Mouse (Mus musculus): ENCODE data around the gene Chrnb1. TPM values are rescaled to one million over a fixed set of nuclear protein-coding genes. Genes with fewer than 3 reads are reported as not detected.

Gene Chrnb1
- polyA plus RNA-seq, 1 experiment from 2014 or later, result 1.7 TPM

GRCm38 (mm10) chr11:69766872-69767624 lies 28.7 kb downstream of the Chrnb1 start:
- Histone ChIP-seq H3K27me3 (peaks cover 8% of the 10 kb centered on the region), H3K9me3 (no peaks in the 10 kb centered on the region), H3K36me3 (no peaks in the 10 kb centered on the region), H3K4me2 (replicated peaks) (peak overlapping the region; percentile 69), H3K9ac (replicated peaks) (peak overlapping the region; percentile 92), H3K4me1 (peaks cover 20% of the 10 kb centered on the region), H3K4me3 (peak overlapping the region; percentile 72), H3K27ac (replicated peaks) (no peak overlapping the region)
- no peak for ATAC-seq (ENCODE audit: low FRiP score, low read depth)
- 62% methylated on average over 13 of the region's 13 CpGs for WGBS

GRCm38 (mm10) chr11:69766126-69766609 lies 29.6 kb downstream of the Chrnb1 start:
- H3K9me3 ChIP-seq, result no peaks in the 10 kb centered on the region
- under 1% methylated on average over 34 of the region's 37 CpGs for WGBS
- H3K4me3 ChIP-seq, result peak overlapping the region; percentile 72
- no peaks in the 10 kb centered on the region for H3K36me3 ChIP-seq
- peak; percentile 68; the same call in 1 of the 2 replicates for ATAC-seq (ENCODE audit: low FRiP score, low read depth)
- peak overlapping the region; percentile 72 for H3K27ac ChIP-seq (replicated peaks)
- peak overlapping the region; percentile 69 for H3K4me2 ChIP-seq (replicated peaks)
- peaks cover 20% of the 10 kb centered on the region for H3K4me1 ChIP-seq
- peaks cover 8% of the 10 kb centered on the region for H3K27me3 ChIP-seq
- H3K9ac ChIP-seq (replicated peaks), result peak overlapping the region; percentile 92

GRCm38 (mm10) chr11:69765221-69766125 lies 30.3 kb downstream of the Chrnb1 start, which contains the start of gene Zbtb4:
TSS of gene Zbtb4 (plus strand) at chr11:69765912.
- peaks cover 22% of the 10 kb centered on the region for H3K4me1 ChIP-seq
- peak within 1 kb of the TSS; percentile 72 for H3K27ac ChIP-seq (replicated peaks)
- H3K27me3 ChIP-seq, result peaks cover 8% of the 10 kb centered on the region
- WGBS, result 30% methylated on average over 29 of the region's 55 CpGs
- peak; percentile 75; the same call in 1 of the 2 replicates for ATAC-seq (ENCODE audit: low FRiP score, low read depth)
- peak within 1 kb of the TSS; percentile 69 for H3K4me2 ChIP-seq (replicated peaks)
- H3K4me3 ChIP-seq, result peak within 1 kb of the TSS; percentile 72
- no peaks in the 10 kb centered on the region for H3K9me3 ChIP-seq
- peak within 1 kb of the TSS; percentile 92 for H3K9ac ChIP-seq (replicated peaks)
- no peaks in the 10 kb centered on the region for H3K36me3 ChIP-seq

- Histone ChIP-seq H3K9ac (replicated peaks) (no peak overlapping the region), H3K36me3 (no peaks in the 10 kb centered on the region), H3K4me2 (replicated peaks) (no peak overlapping the region), H3K27ac (replicated peaks) (no peak overlapping the region), H3K4me1 (peaks cover 33% of the 10 kb centered on the region), H3K4me3 (no peak overlapping the region), H3K9me3 (no peaks in the 10 kb centered on the region), H3K27me3 (peaks cover 8% of the 10 kb centered on the region)
- 68% methylated on average over 7 of the region's 7 CpGs for WGBS
- ATAC-seq (ENCODE audit: low FRiP score, low read depth), result no peak
These were observed 32.2 kb downstream of the Chrnb1 start for GRCm38 (mm10) chr11:69763551-69763950.

- H3K4me1 ChIP-seq, result peaks cover 28% of the 10 kb centered on the region
- H3K4me2 ChIP-seq (replicated peaks), result no peak within 1 kb of the TSS
- no peak within 1 kb of the TSS for H3K4me3 ChIP-seq
- 83% methylated on average over 1 of the region's 1 CpGs for WGBS
- H3K27ac ChIP-seq (replicated peaks), result peak within 1 kb of the TSS; percentile 98
- no peaks in the 10 kb centered on the region for H3K36me3 ChIP-seq
- ATAC-seq (ENCODE audit: low FRiP score, low read depth), result no peak
- no peak within 1 kb of the TSS for H3K9ac ChIP-seq (replicated peaks)
- no peaks in the 10 kb centered on the region for H3K9me3 ChIP-seq
- no peaks in the 10 kb centered on the region for H3K27me3 ChIP-seq
These were observed 33.9 kb downstream of the Chrnb1 start, which contains the start of gene Slc35g3 for GRCm38 (mm10) chr11:69761868-69762267. TSS of gene Slc35g3 (minus strand) at chr11:69761968.

- Histone ChIP-seq H3K4me3 (no peak overlapping the region), H3K9ac (replicated peaks) (no peak overlapping the region), H3K4me1 (peaks cover 32% of the 10 kb centered on the region), H3K27ac (replicated peaks) (peak overlapping the region; percentile 98), H3K4me2 (replicated peaks) (no peak overlapping the region), H3K27me3 (no peaks in the 10 kb centered on the region), H3K36me3 (no peaks in the 10 kb centered on the region), H3K9me3 (no peaks in the 10 kb centered on the region)
- 93% methylated on average over 7 of the region's 7 CpGs for WGBS
- no peak for ATAC-seq (ENCODE audit: low FRiP score, low read depth)
These were observed 34.9 kb downstream of the Chrnb1 start for GRCm38 (mm10) chr11:69760901-69761200.

- ATAC-seq (ENCODE audit: low FRiP score, low read depth), result no peak
- Histone ChIP-seq H3K9me3 (no peaks in the 10 kb centered on the region), H3K27me3 (no peaks in the 10 kb centered on the region), H3K4me3 (peak overlapping the region; percentile 54; the same call in 1 of the 2 replicates), H3K27ac (replicated peaks) (peak overlapping the region; percentile 98), H3K4me1 (peaks cover 35% of the 10 kb centered on the region), H3K4me2 (replicated peaks) (peak overlapping the region; percentile 89), H3K36me3 (no peaks in the 10 kb centered on the region), H3K9ac (replicated peaks) (peak overlapping the region; percentile 61)
- 77% methylated on average over 14 of the region's 14 CpGs for whole genome bisulfite sequencing
These were observed 35.4 kb downstream of the Chrnb1 start for GRCm38 (mm10) chr11:69760160-69760900.

GRCm38 (mm10) chr11:69758971-69759721 lies 36.6 kb downstream of the Chrnb1 start:
- peak; percentile 85 for ATAC-seq (ENCODE audit: low FRiP score, low read depth)
- Histone ChIP-seq H3K4me1 (peaks cover 41% of the 10 kb centered on the region), H3K36me3 (no peaks in the 10 kb centered on the region), H3K4me2 (replicated peaks) (peak overlapping the region; percentile 89), H3K9me3 (no peaks in the 10 kb centered on the region), H3K9ac (replicated peaks) (peak overlapping the region; percentile 61), H3K27ac (replicated peaks) (peak overlapping the region; percentile 98), H3K4me3 (peak overlapping the region; percentile 54), H3K27me3 (no peaks in the 10 kb centered on the region)
- WGBS, result under 1% methylated on average over 37 of the region's 37 CpGs

- WGBS, result 0% methylated on average over 34 of the region's 36 CpGs
- peaks cover 45% of the 10 kb centered on the region for H3K4me1 ChIP-seq
- H3K9ac ChIP-seq (replicated peaks), result peak within 1 kb of the TSS; percentile 76
These were observed 37.2 kb downstream of the Chrnb1 start, which contains the start of gene Polr2a for GRCm38 (mm10) chr11:69758478-69758970. TSS of gene Polr2a (minus strand) at chr11:69758637.

GRCm38 (mm10) chr11:69758090-69758456 lies 37.7 kb downstream of the Chrnb1 start:
- H3K4me3 ChIP-seq, result peak overlapping the region; percentile 54
- H3K4me2 ChIP-seq (replicated peaks), result peak overlapping the region; percentile 89
- H3K9ac ChIP-seq (replicated peaks), result peak overlapping the region; percentile 76
- peak overlapping the region; percentile 98 for H3K27ac ChIP-seq (replicated peaks)
- peak; percentile 84 for ATAC-seq (ENCODE audit: low FRiP score, low read depth)
- WGBS, result under 1% methylated on average over 26 of the region's 26 CpGs
- peaks cover 46% of the 10 kb centered on the region for H3K4me1 ChIP-seq
- no peaks in the 10 kb centered on the region for H3K36me3 ChIP-seq
- H3K9me3 ChIP-seq, result no peaks in the 10 kb centered on the region
- H3K27me3 ChIP-seq, result no peaks in the 10 kb centered on the region

More at GRCm38 (mm10) chr11:69758478-69758970, 37.2 kb downstream of the Chrnb1 start, which contains the start of gene Polr2a:
- peak; percentile 95 for ATAC-seq (ENCODE audit: low FRiP score, low read depth)
- Histone ChIP-seq H3K36me3 (no peaks in the 10 kb centered on the region), H3K27ac (replicated peaks) (peak within 1 kb of the TSS; percentile 98), H3K27me3 (no peaks in the 10 kb centered on the region), H3K4me3 (peak within 1 kb of the TSS; percentile 54), H3K9me3 (no peaks in the 10 kb centered on the region), H3K4me2 (replicated peaks) (peak within 1 kb of the TSS; percentile 89)

Data from midbrain, embryonic 12.5 days (tissue).